Mouse (Mus musculus) CH12.LX (cell line): ENCODE measurements around the gene Lpin1.

Experiments used
- CTCF ChIP-seq, 2 experiments: IDR thresholded peaks in 1 of 2; conservative IDR thresholded peaks in 1 of 2; 2 replicates each; pipeline ENCODE4 v1.5.1; 2011 to 2012; ENCODE audit warnings: low read depth in 2 of 2, low read length in 2 of 2, improper control_type of control experiment in 1 of 2, inconsistent platforms in 1 of 2, mild to moderate bottlenecking in 1 of 2, moderate library complexity in 1 of 2
- E2F4 ChIP-seq: IDR thresholded peaks from 2 replicates; pipeline ENCODE4 v1.6.1; 2011; ENCODE audit warnings: low read depth, low read length, improper control_type of control experiment; ENCODE audit not compliant: insufficient replicate concordance
- EP300 ChIP-seq: IDR thresholded peaks from 2 replicates; pipeline ENCODE4 v1.6.1; 2011; ENCODE audit warnings: low read length, improper control_type of control experiment
- HCFC1 ChIP-seq: IDR thresholded peaks from 2 replicates; pipeline ENCODE4 v1.6.1; 2012; ENCODE audit warnings: low read depth, mild to moderate bottlenecking, inconsistent platforms, low read length, improper control_type of control experiment
- JUND ChIP-seq: conservative IDR thresholded peaks from 2 replicates; pipeline ENCODE4 v1.6.1; 2011; ENCODE audit warnings: low read depth, low read length, improper control_type of control experiment
- MAFK ChIP-seq: IDR thresholded peaks from 2 replicates; pipeline ENCODE4 v1.6.1; 2011; ENCODE audit warnings: low read length, improper control_type of control experiment; ENCODE audit not compliant: insufficient replicate concordance
- MAZ ChIP-seq: IDR thresholded peaks from 2 replicates; pipeline ENCODE4 v1.6.1; 2012; ENCODE audit warnings: low read depth, mild to moderate bottlenecking, inconsistent platforms, low read length, improper control_type of control experiment, moderate library complexity
- NELFE ChIP-seq: IDR thresholded peaks from 2 replicates; pipeline ENCODE4 v1.6.1; 2011; ENCODE audit warnings: low read depth, low read length, improper control_type of control experiment
- PAX5 ChIP-seq: IDR thresholded peaks from 2 replicates; pipeline ENCODE4 v1.6.1; 2012; ENCODE audit warnings: low read length, inconsistent platforms, mixed read lengths
- POLR2A ChIP-seq: IDR thresholded peaks from 2 replicates; pipeline ENCODE4 v1.6.1; 2011; ENCODE audit warnings: low read depth, mild to moderate bottlenecking, improper control_type of control experiment, low read length
- RAD21 ChIP-seq: IDR thresholded peaks from 2 replicates; pipeline ENCODE4 v1.6.1; 2011; ENCODE audit warnings: low read depth, mild to moderate bottlenecking, low read length, improper control_type of control experiment, moderate library complexity
- USF2 ChIP-seq: conservative IDR thresholded peaks from 2 replicates; pipeline ENCODE4 v1.6.1; 2011; ENCODE audit warnings: low read depth, low read length, improper control_type of control experiment
- ZC3H11A ChIP-seq: IDR thresholded peaks from 2 replicates; pipeline ENCODE4 v1.6.1; 2012; ENCODE audit warnings: low read depth, mild to moderate bottlenecking, inconsistent platforms, low read length, improper control_type of control experiment
- ZMIZ1 ChIP-seq: IDR thresholded peaks from 2 replicates; pipeline ENCODE4 v1.6.1; 2012; ENCODE audit warnings: low read depth, mild to moderate bottlenecking, inconsistent platforms, low read length, improper control_type of control experiment

- TF ChIP-seq JUND = no peak
- no peak for TF ChIP-seq E2F4
- TF ChIP-seq MAFK = no peak
- TF ChIP-seq CTCF (conservative IDR thresholded peaks at IDR 0.05 in 1 of 2, IDR thresholded peaks at IDR 0.05 in 1 of 2; ENCODE audit: low read depth in 2 of 2, low read length in 2 of 2) = no peak
- no peak for TF ChIP-seq USF2
- no peak for TF ChIP-seq RAD21
- TF ChIP-seq PAX5 = no peak
- no peak for TF ChIP-seq POLR2A
- no peak for TF ChIP-seq EP300
- TF ChIP-seq MAZ = no peak
- TF ChIP-seq NELFE = no peak
- TF ChIP-seq ZC3H11A = no peak
- TF ChIP-seq HCFC1 = no peak
- no peak for TF ChIP-seq ZMIZ1
Measured at GRCm38 (mm10) chr12:16643508-16644345, 33.0 kb upstream of the Lpin1 start.
